Mouse (Mus musculus) cerebellum, adult 8-10 months (tissue): ENCODE data around the gene Cd37.

Experiments used
- DNase-seq: peaks from one replicate; pipeline ENCODE4 v3.0.0; 2022

The Cd37 gene

GRCm38 (mm10) chr7:45234333-45234841 is 4.5 kb downstream of the Cd37 start:
- DNase-seq, result no peak

DNA sequence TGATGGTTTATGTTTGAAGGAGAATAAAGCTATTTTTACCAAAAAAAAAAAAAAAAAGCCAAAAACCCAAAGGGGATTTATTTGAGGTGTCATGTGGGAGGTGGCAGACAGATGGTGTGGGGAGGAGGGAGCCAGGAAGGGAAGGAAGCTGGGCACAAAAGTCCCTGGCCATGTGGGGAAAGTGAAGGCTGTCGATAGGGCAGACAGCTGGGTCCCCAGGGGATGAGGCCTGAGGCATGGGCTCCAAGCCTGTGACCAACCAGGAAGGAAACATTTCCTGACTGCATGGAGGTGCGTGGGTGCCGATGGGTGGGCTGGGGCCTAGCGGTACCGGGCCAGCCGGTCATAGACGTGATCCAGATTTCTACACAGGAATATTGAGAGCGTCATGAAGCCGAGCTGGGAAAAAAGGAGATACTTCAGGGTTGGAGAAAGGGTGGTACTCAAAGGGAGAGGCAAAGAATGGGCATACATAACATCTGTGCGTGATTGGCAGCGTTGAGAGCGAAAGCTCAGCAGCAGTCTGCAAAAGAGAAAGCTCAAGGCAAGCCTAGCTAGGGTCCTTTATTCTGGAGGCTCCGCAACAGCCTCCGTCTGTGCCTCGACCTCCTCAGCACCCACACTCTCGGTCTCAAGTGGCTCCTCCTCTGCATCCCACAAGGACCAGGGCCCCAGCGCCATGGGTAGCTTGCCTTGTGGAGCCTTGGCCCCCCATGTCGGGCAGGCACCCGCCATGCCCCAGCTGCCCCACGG is 5.2 kb downstream of the Cd37 start:
- no peak for DNase-seq

DNA sequence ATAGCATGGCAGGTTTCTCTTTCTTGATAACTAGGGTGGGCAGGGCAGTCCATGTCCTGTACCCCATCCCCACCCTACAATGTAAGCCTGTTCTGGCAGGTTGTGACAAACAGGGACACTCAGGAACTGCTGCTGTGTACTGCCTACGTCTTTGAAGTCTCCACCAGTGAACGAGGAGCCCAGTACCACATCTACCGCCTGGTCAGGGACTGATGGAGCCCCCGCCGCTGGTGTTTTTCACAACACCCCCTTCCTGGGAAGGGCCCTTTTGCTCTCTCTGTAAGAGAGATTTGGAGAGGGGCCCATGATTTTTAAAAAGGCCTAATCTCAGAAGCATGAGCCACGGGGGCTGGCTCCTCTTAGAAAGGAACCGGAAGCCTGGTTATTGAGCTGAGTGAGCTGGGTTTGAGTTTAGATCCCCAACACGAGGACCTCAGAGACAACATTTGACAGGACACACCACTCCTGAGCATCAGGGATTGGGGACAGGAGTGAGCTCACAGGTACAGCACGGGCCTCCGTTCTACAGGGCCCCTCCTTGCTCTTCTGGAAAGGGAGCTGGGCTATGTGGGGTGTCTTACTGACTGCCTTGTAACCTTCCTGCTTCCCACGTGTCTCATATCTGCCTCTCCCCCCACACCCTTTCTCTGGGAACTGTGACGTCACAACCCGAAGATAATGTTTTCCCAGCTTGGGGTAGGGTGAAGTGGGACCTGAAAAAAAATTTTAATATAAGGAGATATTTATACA is 6.0 kb downstream of the Cd37 start:
- DNase-seq, result no peak

- no peak for DNase-seq
Observed at GRCm38 (mm10) chr7:45231941-45232340, 7.0 kb downstream of the Cd37 start.

GRCm38 (mm10) chr7:45231192-45231591 is 7.7 kb downstream of the Cd37 start:
- DNase-seq, result no peak

DNA sequence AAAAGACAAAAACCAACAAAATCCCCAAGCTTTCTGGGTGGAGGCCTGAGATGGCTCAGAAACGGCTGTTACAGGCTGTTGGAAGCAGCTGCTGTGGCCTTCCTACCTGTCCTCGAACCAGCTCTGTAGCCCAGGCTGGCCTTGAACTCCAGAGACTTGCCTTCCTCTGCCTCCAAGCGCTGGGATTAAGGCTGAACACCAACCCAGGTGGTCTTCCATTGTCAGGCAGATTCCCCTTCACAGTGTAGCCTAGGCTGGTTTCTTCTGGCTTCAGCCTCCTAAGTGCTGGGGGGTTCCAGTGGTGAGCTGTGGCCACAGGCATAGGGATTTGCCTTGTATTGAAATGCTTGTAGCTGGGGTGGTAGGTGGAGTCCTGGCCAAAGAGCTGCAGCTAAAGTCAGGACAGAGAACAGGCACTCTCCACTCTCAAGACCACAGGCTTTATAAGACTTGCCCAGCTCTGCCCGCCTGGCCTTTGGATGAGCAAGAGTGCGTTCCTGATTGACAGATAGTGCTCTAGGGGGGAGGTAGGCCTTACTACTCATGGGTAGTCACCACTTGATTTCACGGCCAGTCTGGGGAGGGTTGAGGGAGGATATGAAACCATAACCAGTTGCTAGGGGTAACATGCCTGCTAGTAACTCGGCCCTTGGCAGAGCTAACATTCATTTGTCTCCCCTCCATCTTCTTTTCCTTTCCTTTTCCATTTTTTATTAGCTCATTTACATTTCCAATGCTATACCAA is 9.3 kb downstream of the Cd37 start:
- no peak for DNase-seq

DNA sequence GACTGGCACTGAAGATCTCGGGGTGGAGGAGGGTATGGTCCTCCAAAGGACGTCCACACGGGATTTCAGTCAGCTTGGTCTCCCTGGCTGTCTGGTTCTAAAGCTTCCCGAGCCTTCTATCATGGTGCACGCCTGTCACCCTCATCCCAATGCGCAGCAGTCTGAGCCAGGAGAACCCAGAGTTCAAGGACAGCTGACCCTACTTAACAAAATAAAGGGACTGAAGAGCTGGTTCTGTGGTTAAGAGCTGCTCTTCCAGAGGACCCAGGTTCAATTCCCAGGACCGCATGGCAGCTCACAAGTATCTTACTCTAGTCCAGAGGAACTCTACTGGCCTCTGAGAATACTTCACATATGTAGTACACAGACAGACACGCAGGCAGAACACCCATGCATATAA is 9.9 kb downstream of the Cd37 start:
- no peak for DNase-seq

GRCm38 (mm10) chr7:45228548-45228947 is 10.4 kb downstream of the Cd37 start:
- no peak for DNase-seq

DNA sequence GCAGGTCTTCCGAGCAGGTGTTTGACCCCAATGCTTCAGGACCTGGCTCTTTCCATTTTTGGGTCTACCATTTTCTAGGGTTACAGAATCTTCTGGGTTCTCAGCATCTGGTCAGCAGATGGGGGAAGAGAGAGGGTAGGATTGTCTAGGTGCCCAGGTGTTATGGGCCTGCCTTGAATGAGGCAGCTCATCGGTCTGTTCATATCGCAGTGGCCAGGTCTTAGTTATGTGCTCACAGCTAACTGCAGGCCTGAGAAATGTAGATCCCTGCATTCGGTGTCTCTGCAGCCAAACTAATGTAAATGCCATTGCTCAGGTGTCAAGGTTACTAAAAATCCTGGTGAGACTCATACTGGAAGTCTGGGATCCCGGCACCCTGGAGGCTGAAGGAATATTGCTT is 12.5 kb downstream of the Cd37 start:
- DNase-seq, result no peak

DNA sequence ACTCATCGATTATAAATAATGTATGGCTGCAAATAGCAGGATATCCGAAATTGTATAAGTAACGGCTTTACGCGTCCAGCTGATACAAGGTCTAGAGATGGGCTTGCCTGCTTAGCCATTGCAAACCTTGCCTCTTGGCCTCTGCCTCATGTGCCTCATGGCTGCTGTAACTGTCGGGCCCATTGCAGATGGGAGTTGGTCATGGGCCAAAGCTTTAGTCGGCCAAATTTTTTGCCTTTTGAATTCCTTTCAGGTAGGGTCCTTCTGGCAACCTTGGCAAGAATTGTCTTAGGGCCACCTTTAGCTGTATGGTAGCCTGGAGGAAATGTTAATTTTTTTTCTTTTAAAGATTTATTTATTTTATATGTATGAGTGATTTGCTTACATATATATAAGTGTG is 14.1 kb downstream of the Cd37 start:
- no peak for DNase-seq

DNA sequence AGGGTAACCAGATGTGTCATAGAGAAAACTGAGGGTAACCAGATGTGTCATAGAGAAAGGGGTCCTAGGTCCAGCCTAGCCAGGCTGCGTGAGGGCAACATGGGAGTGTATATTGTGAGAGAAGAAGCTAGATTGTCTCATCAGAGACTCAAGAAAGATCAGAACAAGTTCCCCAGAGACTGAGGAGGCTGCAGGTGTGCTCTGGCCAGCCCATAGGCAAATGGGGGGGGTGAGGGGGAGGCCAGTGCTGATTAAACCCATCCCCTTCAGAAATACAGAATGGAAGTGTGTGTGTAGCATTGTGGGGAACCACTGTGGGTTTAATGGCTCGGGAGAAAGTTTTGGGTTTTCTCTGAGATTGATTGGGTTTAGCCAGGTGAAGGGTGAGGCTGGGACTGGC is 17.2 kb downstream of the Cd37 start:
- no peak for DNase-seq

DNA sequence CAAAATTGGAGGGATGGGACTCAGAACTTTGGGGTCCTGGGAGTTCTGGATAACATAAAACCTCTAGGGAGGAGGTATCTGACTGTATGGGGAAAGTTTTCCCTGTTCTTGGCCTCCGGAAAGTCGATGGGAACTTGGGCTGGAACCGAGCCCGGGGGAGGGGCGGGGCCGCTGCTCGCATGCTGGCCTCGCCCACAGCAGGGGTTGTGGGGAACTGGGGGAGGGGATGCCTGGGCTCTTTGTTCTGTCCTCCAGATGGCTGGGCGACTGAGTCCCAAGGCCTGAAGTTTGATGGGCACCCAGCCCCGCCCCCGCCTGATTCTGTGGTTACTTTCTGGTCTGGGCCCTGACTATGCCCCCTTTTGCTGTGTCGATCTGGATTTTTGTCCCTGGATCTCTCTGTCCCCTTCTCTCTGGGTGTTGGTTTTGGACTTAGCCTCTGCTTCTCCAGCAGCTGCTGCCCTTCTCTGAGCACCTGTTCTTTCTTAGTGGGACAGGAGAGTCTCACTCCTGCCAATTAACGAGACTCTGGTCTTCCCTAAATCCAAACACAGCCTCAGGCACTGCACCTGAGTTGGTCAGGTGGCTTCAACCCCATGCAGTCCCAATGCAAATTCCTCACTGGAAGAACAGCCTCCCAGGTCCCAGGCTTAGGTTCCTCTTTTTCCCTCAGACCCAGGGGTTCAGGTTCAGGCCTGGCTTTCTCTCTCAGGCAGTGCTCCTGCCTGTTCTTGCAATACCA is 22.3 kb downstream of the Cd37 start:
- no peak for DNase-seq

DNA sequence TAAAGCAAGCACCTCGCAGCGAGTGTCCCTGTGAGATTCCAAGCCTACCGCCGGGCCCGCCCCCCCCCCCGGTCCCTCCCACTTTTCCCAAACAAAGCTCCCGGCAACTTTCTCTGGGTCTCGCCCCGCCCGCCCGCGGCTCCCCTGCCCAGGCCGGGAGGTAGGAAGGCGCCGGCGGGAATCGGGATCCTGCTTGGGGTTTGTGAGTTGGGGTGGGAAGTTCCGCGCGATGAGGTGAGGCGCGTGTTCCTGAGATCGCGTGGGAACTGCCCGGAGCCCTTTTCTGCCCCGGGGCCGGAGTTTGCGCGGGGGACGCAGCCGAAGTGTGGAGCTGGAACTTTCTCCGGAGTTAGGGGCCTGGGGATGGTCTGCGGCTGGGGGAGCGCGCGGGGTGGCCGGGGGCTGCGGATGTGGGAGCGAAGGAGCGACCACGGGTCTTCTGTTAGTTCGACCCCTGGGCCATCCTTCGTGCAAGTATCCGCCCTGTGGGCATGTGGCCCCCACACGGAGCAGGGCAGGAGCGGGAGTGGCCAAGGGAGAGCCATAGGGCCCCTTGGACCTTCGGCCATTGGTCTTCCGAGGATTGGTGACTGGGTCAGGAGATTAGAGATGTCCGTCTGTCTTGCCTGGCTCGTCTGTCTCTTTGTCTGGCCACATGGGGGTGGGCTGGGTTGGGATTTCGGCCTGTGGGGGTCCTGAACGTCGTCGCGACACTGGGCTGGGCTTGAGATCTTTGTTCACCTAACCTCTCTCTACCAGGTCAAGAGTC is 23.1 kb downstream of the Cd37 start, which contains the start of gene Tead2:
Gene Tead2, plus strand, starts transcription at position 81 of the 769 bp plus-strand sequence.
- no peak for DNase-seq

DNA sequence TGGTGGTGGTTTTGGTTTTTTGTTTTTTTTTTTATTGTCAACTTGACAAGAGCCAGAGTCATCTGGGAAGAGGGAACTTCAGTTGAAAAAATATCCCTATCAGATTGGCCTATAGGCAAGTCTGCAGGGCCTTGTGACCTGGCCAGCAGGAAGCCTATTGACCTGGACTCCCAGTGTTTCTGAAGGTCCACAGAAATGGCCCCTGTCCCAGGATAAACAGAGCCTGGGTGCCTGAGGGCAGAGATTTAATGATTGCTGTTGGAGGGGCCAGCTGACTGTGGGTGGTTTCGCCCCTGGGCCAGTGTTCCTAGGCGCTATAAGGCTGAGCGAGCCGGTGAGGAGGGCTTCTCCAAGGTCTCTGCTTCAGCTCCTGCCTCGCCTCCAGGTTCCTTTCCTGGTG is 25.2 kb downstream of the Cd37 start:
- no peak for DNase-seq

GRCm38 (mm10) chr7:45212356-45212755 is 26.6 kb downstream of the Cd37 start:
- DNase-seq, result no peak

DNA sequence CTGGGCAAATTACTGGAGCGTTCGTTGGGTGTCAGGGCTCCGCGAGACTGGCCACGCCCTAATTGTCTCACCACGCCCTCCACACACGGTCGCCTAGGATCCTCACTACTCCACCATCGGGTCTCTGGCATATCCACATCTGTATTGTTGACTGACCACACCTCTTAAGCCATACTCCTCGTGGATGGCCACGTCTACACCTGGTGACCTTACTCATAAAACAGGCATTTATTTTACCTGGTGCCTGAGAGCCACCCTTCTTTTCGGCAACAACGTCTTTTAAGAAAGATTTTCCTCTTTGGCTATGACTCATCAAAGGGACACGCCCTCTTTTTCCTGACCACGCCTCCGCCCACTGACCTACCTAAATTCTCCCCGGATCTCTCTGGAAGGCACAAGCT is 27.1 kb downstream of the Cd37 start, which contains the start of gene Dkkl1:
Gene Dkkl1, minus strand, starts transcription at position 297 of the 401 bp plus-strand sequence.
- DNase-seq, result no peak

- no peak for DNase-seq
Observed at GRCm38 (mm10) chr7:45211070-45211469, 27.8 kb downstream of the Cd37 start.

- no peak for DNase-seq
Observed at GRCm38 (mm10) chr7:45208260-45208659, 30.7 kb downstream of the Cd37 start.

- peak; percentile 90 for DNase-seq
Observed at GRCm38 (mm10) chr7:45204380-45205143, 34.4 kb downstream of the Cd37 start, which contains the start of gene Ccdc155. Ccdc155 (minus strand) TSS chr7:45204892.

DNA sequence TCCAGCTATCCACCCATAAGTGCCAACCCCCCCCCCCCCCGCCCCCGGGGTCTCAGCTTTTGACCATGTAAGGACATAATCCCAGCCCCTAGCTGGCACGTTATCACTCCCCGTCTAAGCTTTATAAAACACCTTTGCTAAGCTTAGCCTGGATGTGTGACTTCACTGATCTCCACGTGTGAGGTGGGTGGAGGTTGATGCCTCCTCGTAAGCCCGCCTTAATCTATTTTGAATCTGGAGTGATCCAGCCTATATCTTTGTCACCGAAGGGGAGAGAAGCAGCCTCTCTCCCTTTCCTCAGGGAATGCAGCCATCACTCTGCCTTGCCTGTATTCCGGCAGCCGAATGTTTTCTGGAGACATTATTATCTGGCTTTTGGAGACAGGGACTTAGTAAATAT is 36.3 kb downstream of the Cd37 start:
- DNase-seq, result no peak

- no peak for DNase-seq
Observed at GRCm38 (mm10) chr7:45198961-45199360, 40.0 kb downstream of the Cd37 start.
